Mouse (Mus musculus) ovary, adult 18-20 months (tissue): ENCODE measurements around the gene Plxdc2.

Source experiments
- DNase-seq: peaks from one replicate; pipeline ENCODE4 v3.0.0; 2022; ENCODE audit warnings: low spot score, mixed read lengths

Gene Plxdc2

GRCm38 (mm10) chr2:16414340-16414976 is 58.4 kb downstream of the Plxdc2 start:
- DNase-seq: no peak

- no peak for DNase-seq
These were observed 82.9 kb downstream of the Plxdc2 start for GRCm38 (mm10) chr2:16439030-16439429.

- DNase-seq: no peak
These were observed 86.5 kb downstream of the Plxdc2 start for GRCm38 (mm10) chr2:16442643-16443042.

- DNase-seq: no peak
These were observed 91.8 kb downstream of the Plxdc2 start for GRCm38 (mm10) chr2:16447936-16448335.

- DNase-seq: peak; percentile 74
These were observed 94.9 kb downstream of the Plxdc2 start for GRCm38 (mm10) chr2:16450838-16451665.

GRCm38 (mm10) chr2:16451666-16452009 is 95.5 kb downstream of the Plxdc2 start:
- no peak for DNase-seq

- no peak for DNase-seq
These were observed 96.0 kb downstream of the Plxdc2 start for GRCm38 (mm10) chr2:16452080-16452479.

- DNase-seq: no peak
These were observed 100.2 kb downstream of the Plxdc2 start for GRCm38 (mm10) chr2:16456264-16456780.

GRCm38 (mm10) chr2:16459490-16459889 is 103.4 kb downstream of the Plxdc2 start:
- DNase-seq: no peak

GRCm38 (mm10) chr2:16470099-16470498 is 114.0 kb downstream of the Plxdc2 start:
- no peak for DNase-seq

GRCm38 (mm10) chr2:16483943-16484342 is 127.8 kb downstream of the Plxdc2 start:
- no peak for DNase-seq

GRCm38 (mm10) chr2:16485970-16486369 is 129.9 kb downstream of the Plxdc2 start:
- DNase-seq: no peak

GRCm38 (mm10) chr2:16491242-16491641 is 135.1 kb downstream of the Plxdc2 start:
- DNase-seq: no peak

- DNase-seq: no peak
These were observed 146.7 kb downstream of the Plxdc2 start for GRCm38 (mm10) chr2:16502843-16503242.

- no peak for DNase-seq
These were observed 151.6 kb downstream of the Plxdc2 start for GRCm38 (mm10) chr2:16507540-16508230.

- no peak for DNase-seq
These were observed 162.0 kb downstream of the Plxdc2 start for GRCm38 (mm10) chr2:16518148-16518547.

GRCm38 (mm10) chr2:16523427-16523826 is 167.3 kb downstream of the Plxdc2 start:
- DNase-seq: no peak

- DNase-seq: no peak
These were observed 176.1 kb downstream of the Plxdc2 start for GRCm38 (mm10) chr2:16532244-16532643.

GRCm38 (mm10) chr2:16534566-16534965 is 178.5 kb downstream of the Plxdc2 start:
- DNase-seq: no peak

- DNase-seq: no peak
These were observed 185.1 kb downstream of the Plxdc2 start for GRCm38 (mm10) chr2:16541226-16541625.

- no peak for DNase-seq
These were observed 189.1 kb downstream of the Plxdc2 start for GRCm38 (mm10) chr2:16545207-16545606.

GRCm38 (mm10) chr2:16559287-16559686 is 203.2 kb downstream of the Plxdc2 start:
- no peak for DNase-seq

GRCm38 (mm10) chr2:16568263-16568662 is 212.2 kb downstream of the Plxdc2 start:
- DNase-seq: no peak
